8 mouse cellular contexts compared by ENCODE assay signal in genomic region chr7:12909498-12909962, GRCm38 (mm10). TPM values are rescaled to one million over a fixed set of nuclear protein-coding genes. Genes with fewer than 3 reads are reported as not detected.
A peak's percentile ranks its signal among the peaks of the same experiment; 100 is the strongest.
DNase-seq lines count a peak whose midpoint lies in the region; ATAC-seq lines count a peak whose summit lies in the region.

No protein-coding gene starts in this region.

- peak overlapping the region; percentile 73 for H3K9ac ChIP-seq in hindbrain, embryonic 16.5 days (ENCODE audit: low read depth, low read length)

- ATAC-seq in hindbrain, embryonic 16.5 days, result peak; percentile 29; the same call in 1 of the 2 replicates

- H3K4me1 ChIP-seq in hindbrain, embryonic 16.5 days (ENCODE audit: control insufficient read depth, insufficient read depth, low read depth, low read length), result peaks cover 3% of the 10 kb centered on the region; the same call in 1 of the 2 replicates

- 39% methylated on average over 7 of the region's 7 CpGs for WGBS in hindbrain, embryonic 16.5 days

- peak overlapping the region; percentile 50 for H3K4me3 ChIP-seq in hindbrain, embryonic 16.5 days (ENCODE audit: low read length)

- peak overlapping the region; percentile 57 for H3K4me2 ChIP-seq in hindbrain, embryonic 16.5 days (ENCODE audit: low read length)

- H3K9me3 ChIP-seq in hindbrain, embryonic 16.5 days (ENCODE audit: control insufficient read depth, low read length), result no peaks in the 10 kb centered on the region

- H3K36me3 ChIP-seq in hindbrain, embryonic 16.5 days (ENCODE audit: control insufficient read depth, insufficient read depth, low read length), result peaks cover 20% of the 10 kb centered on the region

- peak; percentile 81 for DNase-seq in T-cell, adult 2 months (ENCODE audit: low spot score)
- DNase-seq in cerebellum, postnatal 25 days, result peak; percentile 77 to 89
- DNase-seq in gastrocnemius, adult 18-20 months (ENCODE audit: low spot score), result peak; percentile 79
- peak; percentile 72 to 87 for DNase-seq in left cerebral cortex, adult 18-20 months (ENCODE audit: low spot score in 2 of 2)
- peak; percentile 56 to 85 for DNase-seq in lung, postnatal 4 days
- DNase-seq in retina, postnatal 7 days (ENCODE audit: low read depth, low spot score), result peak; percentile 54
- peak; percentile 94 for DNase-seq in thymus, postnatal 4 days

- peak overlapping the region; percentile 84 for H3K27ac ChIP-seq in hindbrain, embryonic 16.5 days (ENCODE audit: low read depth, low read length)

- no peaks in the 10 kb centered on the region for H3K27me3 ChIP-seq in hindbrain, embryonic 16.5 days (replicated peaks; ENCODE audit: control insufficient read depth, insufficient read depth, low read length)

RNA-seq across cellular contexts. Expression of gene Zscan22, which starts 11.9 kb away (rescaled TPM):
- total RNA-seq in gastrocnemius, adult 18-20 months (2021), result 1 to 10 TPM; 2.8 to 3.4 TPM
- 10.4 and 13.1 TPM in 2 replicates for polyA plus RNA-seq in hindbrain, embryonic 16.5 days (2015; fragmentation: Nextera tagmentation; extraction: Ambion mirVana)
- 10 to 100 TPM; 15.7 to 16.2 TPM for total RNA-seq in left cerebral cortex, adult 18-20 months (2021)

RNA-seq across cellular contexts. Expression of gene Rps5, which starts 12.6 kb away (rescaled TPM):
- total RNA-seq in gastrocnemius, adult 18-20 months (2021), result 100 to 1,000 TPM; 586 to 589 TPM
- polyA plus RNA-seq in hindbrain, embryonic 16.5 days (2015; fragmentation: Nextera tagmentation; extraction: Ambion mirVana), result 564 and 566 TPM in 2 replicates
- 100 to 1,000 TPM; 402 to 450 TPM for total RNA-seq in left cerebral cortex, adult 18-20 months (2021)

RNA-seq across cellular contexts. Expression of gene Rnf225, which starts 17.7 kb away (rescaled TPM):
- under 1 TPM; 0.46 to 0.59 TPM for total RNA-seq in gastrocnemius, adult 18-20 months (2021)
- polyA plus RNA-seq in hindbrain, embryonic 16.5 days (2015; fragmentation: Nextera tagmentation; extraction: Ambion mirVana), result 1.2 and 1.3 TPM in 2 replicates
- total RNA-seq in left cerebral cortex, adult 18-20 months (2021), result under 1 TPM; 0.59 to 0.60 TPM

RNA-seq across cellular contexts. Expression of gene Zfp128, which starts 28.6 kb away (rescaled TPM):
- total RNA-seq in gastrocnemius, adult 18-20 months (2021), result 1 to 10 TPM; 1.8 to 2.2 TPM
- 6.8 and 7.1 TPM in 2 replicates for polyA plus RNA-seq in hindbrain, embryonic 16.5 days (2015; fragmentation: Nextera tagmentation; extraction: Ambion mirVana)
- total RNA-seq in left cerebral cortex, adult 18-20 months (2021), result 1 to 10 TPM; 6.2 to 7.4 TPM

RNA-seq across cellular contexts. Expression of gene Zfp324, which starts 56.1 kb away (rescaled TPM):
- total RNA-seq in gastrocnemius, adult 18-20 months (2021), result 1 to 10 TPM; 1.4 to 1.5 TPM
- polyA plus RNA-seq in hindbrain, embryonic 16.5 days (2015; fragmentation: Nextera tagmentation; extraction: Ambion mirVana), result 11.9 and 13.5 TPM in 2 replicates
- total RNA-seq in left cerebral cortex, adult 18-20 months (2021), result 1 to 10 TPM; 9.4 to 9.6 TPM

Comparison
In these comparisons a context has a peak if more than half of its experiments do, and no peak if none do; other contexts are left out.
1. Peak in every context shown above with its lines: DNase-seq, ATAC-seq, H3K4me3 ChIP-seq and H3K27ac ChIP-seq.